Mouse (Mus musculus) right cerebral cortex, postnatal 10 days (tissue): ENCODE results near the gene Pfkm.
A peak's percentile ranks its signal among the peaks of the same experiment; 100 is the strongest.

Experiments used
- DNase-seq, 2 experiments: peaks; one replicate each; pipeline ENCODE4 v3.0.0; 2021; ENCODE audit warnings: low spot score in 2 of 2

Pfkm gene

DNA sequence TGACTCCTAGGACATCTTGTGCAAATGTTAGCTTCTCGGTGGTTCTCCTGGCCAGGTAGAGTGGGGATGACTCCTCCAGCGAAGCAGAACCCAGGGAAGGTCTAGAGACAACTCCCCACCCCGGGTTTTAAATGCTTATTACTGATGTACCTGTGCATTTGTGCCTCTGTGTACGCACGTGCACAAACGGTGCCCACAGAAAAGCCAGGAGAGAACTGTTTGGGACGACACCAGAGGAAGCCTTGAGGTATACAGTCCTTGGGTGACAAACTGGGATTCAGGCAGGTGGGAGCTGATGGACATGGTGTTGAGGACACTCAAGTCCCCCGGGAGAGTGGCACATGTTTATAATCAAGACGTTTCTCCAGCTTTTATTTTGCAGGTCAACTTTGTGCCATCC is 78.5 kb downstream of the Pfkm start:
- DNase-seq = no peak

GRCm38 (mm10) chr15:98172113-98172512 is 79.7 kb downstream of the Pfkm start:
- no peak for DNase-seq

DNA sequence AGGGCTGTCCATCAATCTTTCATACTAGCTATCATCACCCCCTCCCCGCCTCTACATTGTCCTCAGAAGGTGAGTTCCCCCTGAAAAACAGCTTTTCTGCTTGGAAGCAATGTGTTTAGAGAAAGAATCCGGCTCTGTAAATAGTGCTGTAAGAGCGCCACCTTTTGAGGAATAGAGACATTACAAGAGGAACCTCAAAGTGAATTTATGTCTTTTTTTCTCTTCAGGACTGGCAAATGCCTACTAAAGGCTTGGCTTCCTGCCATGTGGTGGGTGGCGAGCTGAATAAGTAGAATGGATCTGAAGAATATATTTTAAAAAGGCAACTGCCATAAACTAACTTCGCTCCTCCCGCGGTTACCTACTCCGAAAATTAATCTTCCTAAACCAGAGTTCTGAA is 81.4 kb downstream of the Pfkm start:
- peak; percentile 89 to 92 for DNase-seq

- no peak for DNase-seq
These were observed 84.9 kb downstream of the Pfkm start for GRCm38 (mm10) chr15:98177320-98177719.

DNA sequence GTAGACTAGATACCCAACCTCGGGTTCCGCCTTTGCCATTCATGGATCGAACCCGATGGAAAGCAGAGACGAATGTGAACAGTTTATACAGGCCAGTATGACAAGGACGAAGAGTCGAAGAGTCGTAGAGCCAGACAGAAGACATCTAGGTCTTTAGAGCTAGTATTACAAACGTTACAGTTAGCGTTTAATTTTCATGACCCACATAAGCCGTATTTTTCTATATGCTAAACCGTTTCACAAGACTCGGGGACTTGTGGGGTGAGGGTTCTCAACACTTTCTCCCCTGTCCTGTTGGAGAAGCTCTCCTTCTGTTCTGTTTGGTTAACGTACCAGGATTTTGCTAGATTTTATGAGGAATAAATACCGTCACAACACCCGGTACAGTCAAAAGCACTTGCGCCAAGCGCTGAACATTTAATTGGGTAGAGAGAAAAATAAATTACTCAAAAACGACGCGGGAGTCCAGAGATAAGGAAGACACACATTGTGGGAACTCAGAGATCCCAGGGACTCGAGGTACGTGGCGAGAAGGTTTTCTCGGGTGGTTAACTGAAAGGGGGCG is 88.3 kb downstream of the Pfkm start:
- DNase-seq = no peak

DNA sequence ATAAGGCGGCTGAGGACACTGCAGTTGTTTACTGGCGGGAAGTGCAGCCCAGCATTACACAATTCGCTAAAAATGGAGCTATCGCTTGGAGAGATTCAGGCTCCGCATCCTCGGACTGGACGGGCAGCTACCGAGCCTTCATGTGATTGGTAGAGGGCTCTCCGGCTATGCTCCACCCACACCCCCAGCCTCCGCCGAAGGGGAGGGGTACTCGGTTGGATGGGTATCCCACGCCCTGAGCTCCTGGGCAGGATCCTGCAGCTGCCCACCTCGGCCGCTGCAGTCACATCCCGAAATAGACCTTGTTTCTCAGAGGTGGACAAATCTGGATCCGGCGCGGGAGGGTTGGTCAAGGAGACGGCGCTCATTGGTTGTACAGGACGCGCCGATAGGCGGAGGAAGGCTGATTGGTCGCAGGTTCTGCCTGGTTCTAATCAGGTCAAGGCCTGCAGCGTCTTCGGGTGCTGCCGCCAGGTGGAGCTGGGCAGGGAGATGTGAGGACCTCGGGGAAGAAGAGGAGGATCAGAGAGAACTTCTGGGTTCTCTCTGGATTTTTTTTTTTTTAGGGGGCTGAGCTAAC is 88.8 kb downstream of the Pfkm start:
- DNase-seq = peak; percentile 93 to 95
